Mouse (Mus musculus) forebrain, embryonic 13.5 days (tissue): Measurements from ENCODE around the gene Cldn19. TPM values are rescaled to one million over a fixed set of nuclear protein-coding genes. Genes with fewer than 3 reads are reported as not detected.

ENCODE experiments used
- ATAC-seq: fragments of 200-750 bp; cut with Nextera tagmentation; 2 replicates; pipeline ENCODE4 v1.8.0; 2017
- H3K27ac ChIP-seq: fragments of 300-500 bp; sonication (generic); 2 replicates; pipeline ENCODE4 v1.5.1; 2015; ENCODE audit warnings: inconsistent platforms, mild to moderate bottlenecking, moderate library complexity
- H3K27me3 ChIP-seq: fragments of 300-500 bp; sonication (generic); 2 replicates; pipeline ENCODE4 v1.6.1; 2015; ENCODE audit warnings: mild to moderate bottlenecking, inconsistent platforms
- H3K36me3 ChIP-seq: fragments of 300-500 bp; sonication (generic); 2 replicates; pipeline ENCODE4 v1.6.1; 2015; ENCODE audit warnings: mild to moderate bottlenecking, inconsistent platforms; ENCODE audit not compliant: poor library complexity, severe bottlenecking
- H3K4me1 ChIP-seq: fragments of 300-500 bp; sonication (generic); 2 replicates; pipeline ENCODE4 v1.6.1; 2015; ENCODE audit warnings: inconsistent platforms
- H3K4me2 ChIP-seq: fragments of 300-500 bp; sonication (generic); 2 replicates; pipeline ENCODE4 v1.6.1; 2015; ENCODE audit warnings: inconsistent platforms, mild to moderate bottlenecking, moderate library complexity
- H3K4me3 ChIP-seq: fragments of 300-500 bp; sonication (generic); 2 replicates; pipeline ENCODE4 v1.5.1; 2015; ENCODE audit warnings: mild to moderate bottlenecking, inconsistent platforms
- H3K9ac ChIP-seq: fragments of 300-500 bp; sonication (generic); 2 replicates; pipeline ENCODE4 v1.6.1; 2015; ENCODE audit warnings: mild to moderate bottlenecking, inconsistent platforms
- H3K9me3 ChIP-seq: fragments of 300-500 bp; sonication (generic); replicated peaks from 2 replicates; pipeline ENCODE4 v1.6.1; 2016; ENCODE audit warnings: inconsistent platforms
- WGBS: fragments of 180-500 bp; shearing (Covaris S2); methylation state at CpG from one replicate; pipeline ENCODE4 v1.1.7; 2015; 5-methylcytosine and 5-hydroxymethylcytosine counted together
- polyA plus RNA-seq: library from polyadenylated mRNA; unstranded; fragments of >200 nt; fragmentation: Nextera tagmentation; extraction: Ambion mirVana; gene quantifications from 2 replicates; pipeline ENCODE4 v1.2.1, GENCODE M21; 2015

Gene Cldn19
- polyA plus RNA-seq: 0.18 TPM in 2 replicates

DNA sequence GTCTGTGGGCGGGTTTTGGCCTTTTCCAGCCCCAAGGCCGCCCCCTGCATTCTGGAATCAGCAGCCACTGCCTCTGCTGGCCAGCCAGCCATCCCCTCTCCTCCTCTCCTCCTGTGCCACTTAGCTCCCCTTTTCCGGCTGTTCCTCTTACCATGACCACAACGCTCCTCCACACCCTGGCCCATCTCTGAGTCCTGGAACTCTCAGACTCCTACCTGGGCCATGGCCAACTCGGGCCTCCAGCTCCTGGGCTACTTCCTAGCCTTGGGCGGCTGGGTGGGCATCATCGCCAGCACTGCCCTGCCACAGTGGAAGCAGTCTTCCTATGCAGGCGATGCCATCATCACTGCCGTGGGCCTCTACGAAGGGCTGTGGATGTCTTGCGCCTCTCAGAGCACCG, at the start of gene Cldn19:
Cldn19 (plus strand) TSS at position 64 of the 400 bp plus-strand sequence.
- Histone ChIP-seq H3K9ac (no peak within 1 kb of the TSS; the same call in 1 of the 2 replicates), H3K4me2 (peak within 1 kb of the TSS; percentile 22; the same call in 1 of the 2 replicates), H3K4me3 (no peak within 1 kb of the TSS), H3K4me1 (peaks cover 22% of the 10 kb centered on the region), H3K9me3 (no peaks in the 10 kb centered on the region), H3K27ac (peak within 1 kb of the TSS; percentile 64), H3K27me3 (no peaks in the 10 kb centered on the region), H3K36me3 (no peaks in the 10 kb centered on the region)
- 76% methylated on average over 12 of the region's 12 CpGs for WGBS
- ATAC-seq: no peak

GRCm38 (mm10) chr4:119216667-119217066, 38.5 kb upstream of the Cldn19 start:
- no peak overlapping the region for H3K27ac ChIP-seq
- peak; percentile 38; the same call in 1 of the 2 replicates for ATAC-seq
- no peaks in the 10 kb centered on the region for H3K27me3 ChIP-seq
- no peaks in the 10 kb centered on the region for H3K36me3 ChIP-seq
- no peak overlapping the region for H3K4me2 ChIP-seq
- no peaks in the 10 kb centered on the region for H3K9me3 ChIP-seq
- H3K9ac ChIP-seq: no peak overlapping the region
- H3K4me1 ChIP-seq: no peaks in the 10 kb centered on the region
- no peak overlapping the region for H3K4me3 ChIP-seq
- WGBS: 82% methylated on average over 8 of the region's 8 CpGs

GRCm38 (mm10) chr4:119218169-119218568, 37.0 kb upstream of the Cldn19 start, which contains the start of gene Tmem269:
TSS of gene Tmem269 (minus strand) at chr4:119218217.
- Histone ChIP-seq H3K36me3 (no peaks in the 10 kb centered on the region), H3K4me1 (no peaks in the 10 kb centered on the region), H3K4me3 (no peak within 1 kb of the TSS), H3K27me3 (no peaks in the 10 kb centered on the region), H3K9ac (no peak within 1 kb of the TSS), H3K4me2 (no peak within 1 kb of the TSS), H3K9me3 (no peaks in the 10 kb centered on the region), H3K27ac (no peak within 1 kb of the TSS)
- 11% methylated on average over 11 of the region's 11 CpGs for WGBS
- ATAC-seq: 0 out of 2 replicates have a peak, but pooled peaks have one; percentile 19

DNA sequence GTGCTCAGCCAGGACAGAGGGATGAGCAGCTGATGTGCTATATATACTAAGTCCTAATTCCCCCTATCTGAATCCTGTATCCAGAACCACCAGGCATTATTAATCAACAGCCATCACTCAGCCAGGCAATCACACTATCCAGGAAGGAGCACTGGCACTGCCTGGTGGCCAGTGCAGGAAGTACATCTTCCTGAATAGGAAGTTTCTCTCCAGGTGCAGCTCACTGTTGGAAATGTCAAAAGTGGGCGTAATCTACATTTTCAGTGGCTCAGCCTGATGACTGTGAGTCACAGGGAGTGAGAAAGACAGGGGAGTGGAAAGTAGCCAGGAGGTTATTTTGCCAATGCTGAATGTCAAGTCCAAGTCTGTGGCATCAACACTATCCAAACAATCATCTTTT, 31.5 kb upstream of the Cldn19 start:
- no peaks in the 10 kb centered on the region for H3K9me3 ChIP-seq
- H3K4me2 ChIP-seq: no peak overlapping the region
- WGBS: 82% methylated on average over 1 of the region's 1 CpGs
- H3K4me3 ChIP-seq: no peak overlapping the region
- no peak overlapping the region for H3K27ac ChIP-seq
- H3K36me3 ChIP-seq: peaks cover 47% of the 10 kb centered on the region
- no peak for ATAC-seq
- no peak overlapping the region for H3K9ac ChIP-seq
- no peaks in the 10 kb centered on the region for H3K4me1 ChIP-seq
- no peaks in the 10 kb centered on the region for H3K27me3 ChIP-seq

DNA sequence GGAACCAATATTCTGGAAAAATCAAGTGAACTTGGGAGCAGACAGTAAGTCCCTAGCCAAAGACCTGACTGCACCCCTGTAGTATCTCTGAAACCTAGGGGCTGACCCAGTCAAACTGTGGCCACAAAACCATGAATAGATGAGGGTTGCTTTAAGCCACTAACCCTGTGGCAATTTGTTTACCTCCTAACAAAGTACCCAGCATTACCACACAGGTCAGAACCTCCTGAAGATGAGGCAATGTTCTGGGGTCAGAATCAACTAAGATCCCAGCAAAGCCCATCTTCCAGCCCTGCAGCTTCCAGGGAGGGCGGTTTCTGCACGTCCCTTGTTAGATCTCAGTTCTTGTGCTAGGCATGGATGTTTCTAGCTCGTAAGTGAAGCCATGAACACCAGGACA, 30.7 kb upstream of the Cldn19 start:
- Histone ChIP-seq H3K27ac (no peak overlapping the region), H3K27me3 (no peaks in the 10 kb centered on the region), H3K9me3 (no peaks in the 10 kb centered on the region), H3K36me3 (peaks cover 47% of the 10 kb centered on the region), H3K4me2 (no peak overlapping the region), H3K9ac (no peak overlapping the region), H3K4me1 (no peaks in the 10 kb centered on the region), H3K4me3 (no peak overlapping the region)
- WGBS: 95% methylated on average over 3 of the region's 3 CpGs
- ATAC-seq: no peak

DNA sequence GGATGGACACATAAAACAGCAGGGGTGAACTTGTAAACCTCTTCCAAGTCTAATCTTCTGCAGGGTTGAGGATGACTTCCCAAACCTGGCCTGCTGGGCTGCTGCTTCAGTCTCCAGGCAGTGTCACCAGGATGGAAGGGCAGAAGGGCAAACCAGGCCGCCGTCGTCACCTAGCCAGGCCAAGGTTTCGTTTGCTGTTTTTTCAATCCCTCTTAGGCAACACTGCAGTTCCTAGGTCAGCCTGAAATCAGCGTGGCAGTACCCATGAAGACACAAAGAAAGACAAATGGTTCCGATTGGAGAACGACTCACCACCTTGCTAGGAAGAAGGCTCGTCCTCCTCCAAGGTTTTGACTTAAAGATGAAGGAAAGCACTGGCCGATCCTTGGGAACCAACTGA, 29.5 kb upstream of the Cldn19 start:
- WGBS: 94% methylated on average over 9 of the region's 9 CpGs
- no peaks in the 10 kb centered on the region for H3K9me3 ChIP-seq

GRCm38 (mm10) chr4:119226751-119227150, 28.5 kb upstream of the Cldn19 start:
- Histone ChIP-seq H3K27ac (no peak overlapping the region), H3K4me3 (no peak overlapping the region), H3K9me3 (no peaks in the 10 kb centered on the region), H3K36me3 (peaks cover 47% of the 10 kb centered on the region), H3K27me3 (no peaks in the 10 kb centered on the region), H3K9ac (no peak overlapping the region), H3K4me2 (no peak overlapping the region), H3K4me1 (peaks cover 6% of the 10 kb centered on the region)
- ATAC-seq: no peak
- 91% methylated on average over 11 of the region's 11 CpGs for WGBS

More for the DNA sequence above, 29.5 kb upstream of the Cldn19 start:
- no peak overlapping the region for H3K9ac ChIP-seq
- no peaks in the 10 kb centered on the region for H3K4me1 ChIP-seq
- H3K36me3 ChIP-seq: peaks cover 47% of the 10 kb centered on the region
- no peak overlapping the region for H3K4me3 ChIP-seq
- H3K27ac ChIP-seq: no peak overlapping the region
- ATAC-seq: no peak
- no peak overlapping the region for H3K4me2 ChIP-seq
- no peaks in the 10 kb centered on the region for H3K27me3 ChIP-seq

DNA sequence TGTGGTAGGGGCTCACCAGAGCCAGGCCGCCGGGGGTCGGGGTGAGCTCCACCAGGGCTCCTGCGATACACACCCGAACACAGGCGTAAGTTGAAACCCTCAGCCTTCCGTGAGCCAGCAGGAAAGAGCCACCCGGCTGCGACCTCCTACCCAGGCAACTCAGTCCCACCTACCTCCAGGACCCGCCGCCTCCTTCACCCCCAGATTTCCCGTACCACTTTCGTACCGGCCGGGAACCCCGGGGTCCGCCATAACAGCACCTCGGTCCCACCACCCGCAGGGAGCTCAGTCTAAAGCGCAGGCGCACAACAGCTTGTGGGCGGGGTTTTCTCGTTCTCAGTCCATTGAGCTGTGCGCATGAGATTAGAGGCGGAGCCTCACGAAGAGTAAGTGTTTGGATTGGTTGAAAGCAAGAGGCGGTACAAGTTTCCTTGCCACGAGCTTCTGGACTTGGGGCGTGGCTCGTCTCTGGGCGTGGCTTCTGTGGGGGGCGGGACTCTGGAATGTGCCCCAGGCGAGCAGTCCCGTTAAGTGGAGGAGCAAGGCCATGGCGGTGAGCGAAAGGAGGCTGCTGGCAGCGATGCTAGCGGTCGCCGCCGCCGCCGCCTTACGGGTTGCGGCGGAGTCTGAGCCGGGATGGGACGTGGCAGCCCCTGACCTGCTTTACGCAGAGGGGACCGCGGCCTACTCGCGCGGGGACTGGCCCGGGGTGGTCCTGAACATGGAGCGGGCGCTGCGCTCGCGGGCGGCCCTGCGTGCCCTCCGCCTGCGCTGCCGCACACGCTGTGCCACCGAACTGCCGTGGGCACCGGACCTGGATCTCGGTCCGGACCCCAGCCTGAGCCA, 22.6 kb upstream of the Cldn19 start, which contains the start of the genes AU022252 and P3h1:
AU022252 (minus strand) TSS at position 303 of the 846 bp plus-strand sequence.
P3h1 (plus strand) TSS at position 506 of the 846 bp plus-strand sequence.
- H3K36me3 ChIP-seq: peaks cover 24% of the 10 kb centered on the region
- no peaks in the 10 kb centered on the region for H3K27me3 ChIP-seq
- peak; percentile 97 for ATAC-seq
- peak within 1 kb of the TSS; percentile 84 for H3K9ac ChIP-seq
- H3K4me3 ChIP-seq: peak within 1 kb of the TSS; percentile 88
- no peaks in the 10 kb centered on the region for H3K9me3 ChIP-seq
- H3K27ac ChIP-seq: peak within 1 kb of the TSS; percentile 64; the same call in 1 of the 2 replicates
- H3K4me2 ChIP-seq: peak within 1 kb of the TSS; percentile 92
- peaks cover 23% of the 10 kb centered on the region for H3K4me1 ChIP-seq
- WGBS: under 1% methylated on average over 71 of the region's 71 CpGs

DNA sequence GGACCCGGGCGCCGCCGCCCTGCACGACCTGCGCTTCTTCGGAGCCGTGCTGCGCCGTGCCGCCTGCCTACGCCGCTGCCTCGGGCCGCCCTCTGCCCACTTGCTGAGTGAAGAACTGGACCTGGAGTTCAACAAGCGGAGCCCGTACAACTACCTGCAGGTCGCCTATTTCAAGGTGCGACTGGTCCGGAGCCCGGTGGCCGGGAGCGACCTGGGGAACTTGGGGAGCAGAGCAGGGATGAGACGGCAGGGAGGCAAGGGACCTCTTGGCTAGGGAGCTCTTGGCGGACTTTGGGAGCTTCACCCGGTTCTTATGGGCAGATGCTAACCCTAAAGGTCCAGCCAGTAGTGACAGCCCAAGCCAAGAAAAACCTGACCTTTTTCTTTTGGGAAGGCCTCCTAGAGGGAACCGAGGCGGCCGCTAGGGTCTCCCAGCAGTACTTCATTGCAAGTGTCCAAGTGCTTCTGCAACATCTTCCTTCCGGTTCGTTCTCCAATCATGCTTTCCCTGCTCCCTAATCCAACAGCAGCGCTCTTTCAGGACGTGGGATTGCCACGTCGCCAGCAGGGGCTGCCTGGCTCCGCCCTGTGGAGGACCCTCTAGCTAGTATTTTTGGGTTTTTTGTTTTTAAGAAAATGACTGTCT, 21.8 kb upstream of the Cldn19 start:
- Histone ChIP-seq H3K9me3 (no peaks in the 10 kb centered on the region), H3K4me1 (peaks cover 27% of the 10 kb centered on the region), H3K27ac (0 out of 2 replicates have a peak overlapping the region, but pooled peaks have one; percentile 64), H3K27me3 (no peaks in the 10 kb centered on the region), H3K4me2 (peak overlapping the region; percentile 92), H3K4me3 (peak overlapping the region; percentile 88), H3K9ac (peak overlapping the region; percentile 84), H3K36me3 (peaks cover 17% of the 10 kb centered on the region)
- under 1% methylated on average over 36 of the region's 36 CpGs for WGBS
- ATAC-seq: peak; percentile 13; the same call in 1 of the 2 replicates

GRCm38 (mm10) chr4:119234348-119234747, 20.9 kb upstream of the Cldn19 start:
- no peak overlapping the region for H3K9ac ChIP-seq
- 92% methylated on average over 3 of the region's 3 CpGs for WGBS
- H3K4me2 ChIP-seq: peak overlapping the region; percentile 92
- H3K4me1 ChIP-seq: peaks cover 29% of the 10 kb centered on the region
- peaks cover 13% of the 10 kb centered on the region; the same call in 1 of the 2 replicates for H3K36me3 ChIP-seq
- peak overlapping the region; percentile 88; the same call in 1 of the 2 replicates for H3K4me3 ChIP-seq
- no peak for ATAC-seq
- no peak overlapping the region for H3K27ac ChIP-seq
- no peaks in the 10 kb centered on the region for H3K9me3 ChIP-seq
- H3K27me3 ChIP-seq: no peaks in the 10 kb centered on the region

- WGBS: 83% methylated on average over 3 of the region's 3 CpGs
- ATAC-seq: 0 out of 2 replicates have a peak, but pooled peaks have one; percentile 14
- no peaks in the 10 kb centered on the region for H3K27me3 ChIP-seq
- no peak overlapping the region for H3K4me3 ChIP-seq
- no peaks in the 10 kb centered on the region for H3K9me3 ChIP-seq
- no peak overlapping the region for H3K9ac ChIP-seq
- no peak overlapping the region for H3K27ac ChIP-seq
- H3K36me3 ChIP-seq: peaks cover 35% of the 10 kb centered on the region
- peaks cover 20% of the 10 kb centered on the region for H3K4me1 ChIP-seq
- no peak overlapping the region for H3K4me2 ChIP-seq
Measured at GRCm38 (mm10) chr4:119238661-119239060, 16.6 kb upstream of the Cldn19 start.
